Mouse (Mus musculus) hindbrain, embryonic 14.5 days (tissue): ENCODE measurements around the gene Ly6g6e. TPM values are rescaled to one million over a fixed set of nuclear protein-coding genes. Genes with fewer than 3 reads are reported as not detected.
"Not testable (repeated sequence)": the region's sequence is repeated elsewhere in the genome, so short reads cannot be mapped to it uniquely, and the experiment has no call there.

ENCODE experiments used
- ATAC-seq: fragments of 200-750 bp; cut with Nextera tagmentation; 2 replicates; pipeline ENCODE4 v1.8.0; 2017; ENCODE audit warnings: moderate number of reproducible peaks, mild to moderate bottlenecking, moderate TSS enrichment, moderate library complexity; ENCODE audit not compliant: low FRiP score
- DNase-seq: peaks from one replicate; pipeline ENCODE4 v3.0.0-alpha.2; 2015; ENCODE audit warnings: low spot score
- H3K27ac ChIP-seq: fragments of 300-500 bp; sonication (generic); 2 replicates; pipeline ENCODE4 v1.5.1; 2014; ENCODE audit warnings: mild to moderate bottlenecking, moderate library complexity
- H3K27me3 ChIP-seq: fragments of 300-500 bp; sonication (generic); 2 replicates; pipeline ENCODE4 v1.6.1; 2014; ENCODE audit warnings: mild to moderate bottlenecking, low read length, mixed read lengths; ENCODE audit not compliant: control insufficient read depth, insufficient read depth
- H3K36me3 ChIP-seq: fragments of 300-500 bp; sonication (generic); replicated peaks from 2 replicates; pipeline ENCODE4 v1.6.1; 2014; ENCODE audit not compliant: control insufficient read depth, insufficient read depth
- H3K4me1 ChIP-seq: fragments of 300-500 bp; sonication (generic); replicated peaks from 2 replicates; pipeline ENCODE4 v1.6.1; 2014; ENCODE audit warnings: antibody characterized with exemption, low read length, mixed read lengths; ENCODE audit not compliant: control insufficient read depth, insufficient read depth
- H3K4me2 ChIP-seq: fragments of 300-500 bp; sonication (generic); replicated peaks from 2 replicates; pipeline ENCODE4 v1.6.1; 2014; ENCODE audit warnings: mild to moderate bottlenecking, moderate library complexity
- H3K4me3 ChIP-seq: fragments of 300-500 bp; sonication (generic); replicated peaks from 2 replicates; pipeline ENCODE4 v1.5.1; 2014; ENCODE audit warnings: mild to moderate bottlenecking, low read length
- H3K9ac ChIP-seq: fragments of 300-500 bp; sonication (generic); 2 replicates; pipeline ENCODE4 v1.6.1; 2014
- H3K9me3 ChIP-seq: fragments of 300-500 bp; sonication (generic); 2 replicates; pipeline ENCODE4 v1.6.1; 2016; ENCODE audit warnings: low read length; ENCODE audit not compliant: control insufficient read depth
- WGBS: fragments of 180-500 bp; shearing (Covaris S2); extraction: QIAGEN DNeasy Blood & Tissue Kit; methylation state at CpG from one replicate; pipeline ENCODE4 v1.1.7; 2014; 5-methylcytosine and 5-hydroxymethylcytosine counted together
- polyA plus RNA-seq: library from polyadenylated mRNA; unstranded; fragments of >200 nt; fragmentation: Nextera tagmentation; extraction: Ambion mirVana; gene quantifications from 2 replicates; pipeline ENCODE4 v1.2.1, GENCODE M21; 2014

Ly6g6e gene
- polyA plus RNA-seq, 1 experiment from 2014 or later: not detected

DNA sequence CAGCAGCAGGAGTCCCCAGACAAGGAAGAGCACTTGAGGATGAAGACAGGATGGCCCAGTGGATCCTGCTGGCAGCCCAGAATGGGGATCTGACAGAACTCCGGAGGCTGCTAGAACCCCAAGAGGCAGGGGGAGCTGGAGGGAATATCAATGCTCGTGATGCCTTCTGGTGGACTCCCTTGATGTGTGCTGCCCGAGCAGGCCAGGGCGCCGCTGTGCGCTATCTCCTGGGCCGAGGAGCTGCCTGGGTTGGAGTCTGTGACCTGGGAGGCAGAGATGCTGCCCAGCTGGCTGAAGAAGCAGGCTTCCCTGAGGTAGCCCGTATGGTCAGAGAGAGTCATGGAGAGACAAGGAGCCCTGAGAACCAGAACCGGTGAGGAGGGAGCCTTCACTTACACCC is 46.6 kb downstream of the Ly6g6e start:
- 92% methylated on average over 9 of the region's 9 CpGs for WGBS
- not testable (repeated sequence) for H3K27me3 ChIP-seq, H3K9me3 ChIP-seq, H3K4me3 ChIP-seq, ATAC-seq, H3K4me2 ChIP-seq, H3K27ac ChIP-seq, DNase-seq, H3K9ac ChIP-seq
- H3K4me1 ChIP-seq: peaks cover 25% of the 10 kb centered on the region
- peaks cover 34% of the 10 kb centered on the region for H3K36me3 ChIP-seq

DNA sequence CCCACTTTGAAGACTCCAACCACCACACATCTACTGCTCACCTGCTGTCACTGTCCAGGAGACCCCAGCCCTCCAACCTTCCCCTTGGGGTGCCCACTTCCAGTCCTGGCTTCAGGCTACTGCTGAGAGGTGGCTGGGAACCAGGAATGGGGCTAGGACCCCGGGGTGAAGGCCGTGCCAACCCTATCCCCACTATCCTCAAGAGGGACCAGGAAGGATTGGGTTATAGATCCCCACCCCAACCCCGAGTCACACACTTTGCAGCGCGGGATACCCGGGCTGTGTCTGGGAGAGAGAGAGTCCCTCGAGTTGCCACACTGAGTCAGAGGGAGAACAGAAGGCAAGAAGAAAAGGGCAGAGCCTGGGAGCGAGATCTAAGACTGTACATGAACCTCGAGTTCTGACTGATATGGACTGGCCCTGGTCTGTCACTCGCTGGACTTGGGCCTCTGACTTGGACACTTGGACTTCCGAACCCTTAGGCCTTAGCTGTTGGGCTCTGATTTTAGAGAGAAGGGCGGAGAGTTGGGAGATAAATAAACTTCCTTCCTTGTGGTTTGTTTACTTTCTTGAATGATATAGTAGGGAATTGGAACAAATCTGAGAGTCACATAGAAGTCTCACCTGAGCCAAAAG is 47.7 kb downstream of the Ly6g6e start:
- DNase-seq, H3K9ac ChIP-seq, ATAC-seq, H3K4me2 ChIP-seq, H3K27me3 ChIP-seq, H3K9me3 ChIP-seq, H3K4me3 ChIP-seq, H3K27ac ChIP-seq: not testable (repeated sequence)
- 95% methylated on average over 12 of the region's 12 CpGs for WGBS
- Histone ChIP-seq H3K36me3 (peaks cover 30% of the 10 kb centered on the region), H3K4me1 (peaks cover 25% of the 10 kb centered on the region)

DNA sequence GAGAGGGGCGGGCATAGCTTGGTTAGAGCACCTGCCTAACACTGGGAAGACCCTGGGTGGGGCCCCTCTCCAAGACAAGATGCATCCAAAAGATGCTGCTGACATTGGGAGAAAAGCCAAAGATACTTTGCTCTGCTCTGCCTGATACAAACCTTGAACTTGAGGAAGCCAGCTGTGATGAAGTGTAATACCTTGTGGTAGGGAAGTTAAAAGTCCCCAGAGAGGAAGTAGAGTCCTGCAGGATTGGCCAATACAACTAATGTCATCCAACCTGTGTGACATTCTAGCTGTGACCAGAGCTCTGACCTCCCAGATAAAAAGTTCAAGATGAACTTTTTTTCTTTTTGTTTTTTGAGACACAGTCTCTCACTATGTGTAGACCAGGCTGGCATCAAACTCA is 48.4 kb downstream of the Ly6g6e start:
- Histone ChIP-seq H3K9me3 (no peaks in the 10 kb centered on the region), H3K4me1 (peaks cover 22% of the 10 kb centered on the region), H3K4me2 (peak overlapping the region; percentile 53; the same call in 1 of the 2 replicates), H3K27ac (no peak overlapping the region), H3K4me3 (no peak overlapping the region), H3K27me3 (no peaks in the 10 kb centered on the region), H3K36me3 (peaks cover 31% of the 10 kb centered on the region), H3K9ac (no peak overlapping the region)
- ATAC-seq (no peak), DNase-seq (no peak)
- 100% methylated on average over 1 of the region's 1 CpGs for WGBS

DNA sequence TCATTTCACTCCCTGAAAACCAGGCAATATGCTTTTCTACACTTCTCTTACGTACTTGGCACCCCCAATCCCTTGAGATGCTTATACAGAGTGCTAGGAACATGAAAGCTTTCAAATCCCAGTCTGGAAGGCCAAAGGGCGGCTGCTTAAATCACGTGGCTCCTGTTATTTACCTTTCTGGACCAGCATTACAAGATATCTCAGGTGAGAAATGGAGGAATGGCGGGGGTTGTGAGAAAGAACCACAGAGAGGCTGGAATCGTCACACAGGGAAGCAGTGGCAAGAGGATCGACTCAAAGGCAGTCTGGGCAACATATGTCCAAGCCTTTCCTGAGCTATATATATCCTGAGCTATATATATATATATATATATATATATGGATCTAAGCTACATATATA is 48.9 kb downstream of the Ly6g6e start:
- Histone ChIP-seq H3K36me3 (peaks cover 36% of the 10 kb centered on the region), H3K27ac (peak overlapping the region; percentile 71; the same call in 1 of the 2 replicates), H3K4me3 (peak overlapping the region; percentile 54), H3K9ac (peak overlapping the region; percentile 80), H3K4me2 (peak overlapping the region; percentile 53), H3K4me1 (peaks cover 17% of the 10 kb centered on the region), H3K9me3 (no peaks in the 10 kb centered on the region), H3K27me3 (no peaks in the 10 kb centered on the region)
- ATAC-seq (no peak), DNase-seq (no peak)
- 29% methylated on average over 6 of the region's 6 CpGs for WGBS

DNA sequence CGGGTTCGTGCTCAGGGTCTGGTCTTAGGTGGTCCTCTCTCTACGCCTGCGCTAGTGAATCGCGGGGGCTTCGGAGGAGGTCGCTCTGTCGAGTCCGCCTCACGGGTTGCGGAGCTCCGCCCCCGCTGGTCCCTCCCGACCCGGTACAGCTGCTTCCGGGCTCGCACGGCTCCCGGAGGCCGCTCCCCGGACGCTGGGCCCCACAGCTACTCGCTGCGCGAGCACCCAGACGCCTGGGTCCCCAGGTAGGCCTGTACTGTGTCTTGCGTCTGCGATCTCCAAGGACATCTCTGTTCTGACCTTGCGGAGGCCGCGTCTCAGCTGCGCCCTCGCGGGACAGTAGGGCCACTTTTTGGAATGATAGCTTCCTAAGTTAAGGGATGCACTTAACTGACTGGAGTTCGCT is 49.5 kb downstream of the Ly6g6e start, which contains the start of gene D17H6S53E:
Gene D17H6S53E, plus strand, starts transcription at position 168 of the 406 bp plus-strand sequence.
- Histone ChIP-seq H3K9me3 (no peaks in the 10 kb centered on the region), H3K4me3 (peak within 1 kb of the TSS; percentile 54), H3K27ac (peak within 1 kb of the TSS; percentile 71), H3K9ac (peak within 1 kb of the TSS; percentile 80), H3K4me1 (peaks cover 15% of the 10 kb centered on the region), H3K36me3 (peaks cover 39% of the 10 kb centered on the region), H3K27me3 (no peaks in the 10 kb centered on the region), H3K4me2 (peak within 1 kb of the TSS; percentile 53)
- ATAC-seq: peak; percentile 48
- peak; percentile 70 for DNase-seq
- WGBS: under 1% methylated on average over 36 of the region's 36 CpGs

GRCm38 (mm10) chr17:35127017-35127416 is 50.3 kb downstream of the Ly6g6e start:
- WGBS: 70% methylated on average over 13 of the region's 13 CpGs
- H3K27ac ChIP-seq: no peak overlapping the region
- peak overlapping the region; percentile 80 for H3K9ac ChIP-seq
- H3K27me3 ChIP-seq: no peaks in the 10 kb centered on the region
- no peak for ATAC-seq
- peak overlapping the region; percentile 54 for H3K4me3 ChIP-seq
- peak overlapping the region; percentile 53 for H3K4me2 ChIP-seq
- H3K4me1 ChIP-seq: peaks cover 15% of the 10 kb centered on the region
- DNase-seq: no peak
- H3K9me3 ChIP-seq: no peaks in the 10 kb centered on the region
- peaks cover 39% of the 10 kb centered on the region for H3K36me3 ChIP-seq

Other genes starting within 250 kb of the Ly6g6e start
- 25.9 and 28.8 TPM in 2 replicates for gene Stk19, start 240.0 kb upstream of the Ly6g6e start, polyA plus RNA-seq
- gene Dxo, start 239.9 kb upstream of the Ly6g6e start, polyA plus RNA-seq: 54.4 and 61.9 TPM in 2 replicates
- gene Skiv2l, start 226.7 kb upstream of the Ly6g6e start, polyA plus RNA-seq: 49.6 and 51.2 TPM in 2 replicates
- 73.7 and 74.0 TPM in 2 replicates for gene Nelfe, start 226.5 kb upstream of the Ly6g6e start, polyA plus RNA-seq
- gene Cfb, start 214.4 kb upstream of the Ly6g6e start, polyA plus RNA-seq: 2.2 and 2.3 TPM in 2 replicates
- gene Zbtb12, start 197.4 kb upstream of the Ly6g6e start, polyA plus RNA-seq: 3.0 and 3.3 TPM in 2 replicates
- gene Gm20547, start 194.9 kb upstream of the Ly6g6e start, polyA plus RNA-seq: not detected in 2 replicates
- gene C2, start 178.6 kb upstream of the Ly6g6e start, polyA plus RNA-seq: 1.2 and 1.8 TPM in 2 replicates
- 72.6 and 82.1 TPM in 2 replicates for gene Ehmt2, start 178.4 kb upstream of the Ly6g6e start, polyA plus RNA-seq
- 0.11 and 0.12 TPM in 2 replicates for gene Slc44a4, start 162.4 kb upstream of the Ly6g6e start, polyA plus RNA-seq
- 26.9 and 27.2 TPM in 2 replicates for gene Neu1, start 145.6 kb upstream of the Ly6g6e start, polyA plus RNA-seq
- gene Hspa1b, start 117.7 kb upstream of the Ly6g6e start, polyA plus RNA-seq: 0.34 and 0.56 TPM in 2 replicates
- not detected in 2 replicates for gene Gm20481, start 107.0 kb upstream of the Ly6g6e start, polyA plus RNA-seq
- 7.5 and 11.6 TPM in 2 replicates for gene Hspa1a, start 104.7 kb upstream of the Ly6g6e start, polyA plus RNA-seq
- 1.9 TPM in 2 replicates for gene Hspa1l, start 104.2 kb upstream of the Ly6g6e start, polyA plus RNA-seq
- 92.9 and 97.8 TPM in 2 replicates for gene Lsm2, start 95.0 kb upstream of the Ly6g6e start, polyA plus RNA-seq
- 51.0 and 51.6 TPM in 2 replicates for gene Vars, start 75.9 kb upstream of the Ly6g6e start, polyA plus RNA-seq
- 0.13 and 0.16 TPM in 2 replicates for gene Vwa7, start 60.3 kb upstream of the Ly6g6e start, polyA plus RNA-seq
- gene Sapcd1, start 48.9 kb upstream of the Ly6g6e start, polyA plus RNA-seq: 1.4 and 1.7 TPM in 2 replicates
- 1.5 and 2.4 TPM in 2 replicates for gene Msh5, start 30.2 kb upstream of the Ly6g6e start, polyA plus RNA-seq
- 23.8 and 24.7 TPM in 2 replicates for gene Clic1, start 26.9 kb upstream of the Ly6g6e start, polyA plus RNA-seq
- gene Ddah2, start 17.9 kb upstream of the Ly6g6e start, polyA plus RNA-seq: 295 and 328 TPM in 2 replicates
- gene Ly6g6c, start 11.5 kb upstream of the Ly6g6e start, polyA plus RNA-seq: not detected in 2 replicates
- gene Mpig6b, start 10.7 kb upstream of the Ly6g6e start, polyA plus RNA-seq: 0.21 and 0.42 TPM in 2 replicates
- 0.82 and 0.94 TPM in 2 replicates for gene Ly6g6d, start 1.2 kb downstream of the Ly6g6e start, polyA plus RNA-seq
- 0.23 TPM in 1 of 2 replicates, not detected in the other for gene Ly6g6f, start 8.7 kb downstream of the Ly6g6e start, polyA plus RNA-seq
- gene Abhd16a, start 12.4 kb downstream of the Ly6g6e start, polyA plus RNA-seq: 86.8 and 89.1 TPM in 2 replicates
- not detected in 2 replicates for gene Ly6g5c, start 31.4 kb downstream of the Ly6g6e start, polyA plus RNA-seq
- gene Ly6g5b, start 38.5 kb downstream of the Ly6g6e start, polyA plus RNA-seq: 0.44 and 1.0 TPM in 2 replicates
- 21.9 and 22.0 TPM in 2 replicates for gene Gpank1, start 44.6 kb downstream of the Ly6g6e start, polyA plus RNA-seq
- 321 and 339 TPM in 2 replicates for gene Csnk2b, start 45.2 kb downstream of the Ly6g6e start, polyA plus RNA-seq
- 6.0 and 6.2 TPM in 2 replicates for gene D17H6S53E, start 49.5 kb downstream of the Ly6g6e start, polyA plus RNA-seq
- gene Apom, start 55.1 kb downstream of the Ly6g6e start, polyA plus RNA-seq: 0.39 TPM in 1 of 2 replicates, not detected in the other
- gene Bag6, start 58.3 kb downstream of the Ly6g6e start, polyA plus RNA-seq: 90.2 and 98.2 TPM in 2 replicates
- gene Prrc2a, start 88.0 kb downstream of the Ly6g6e start, polyA plus RNA-seq: 152 and 168 TPM in 2 replicates
- 7.8 and 8.7 TPM in 2 replicates for gene Aif1, start 99.2 kb downstream of the Ly6g6e start, polyA plus RNA-seq
- gene Lst1, start 111.5 kb downstream of the Ly6g6e start, polyA plus RNA-seq: 8.2 and 13.3 TPM in 2 replicates
- gene Ltb, start 117.5 kb downstream of the Ly6g6e start, polyA plus RNA-seq: 0.29 and 0.39 TPM in 2 replicates
- gene Tnf, start 125.1 kb downstream of the Ly6g6e start, polyA plus RNA-seq: not detected in 2 replicates
- gene Lta, start 128.4 kb downstream of the Ly6g6e start, polyA plus RNA-seq: 0.23 and 0.55 TPM in 2 replicates
- gene Gm16181, start 143.9 kb downstream of the Ly6g6e start, polyA plus RNA-seq: not detected in 2 replicates
- 122 and 138 TPM in 2 replicates for gene Atp6v1g2, start 156.8 kb downstream of the Ly6g6e start, polyA plus RNA-seq
- gene Nfkbil1, start 158.9 kb downstream of the Ly6g6e start, polyA plus RNA-seq: 3.5 and 3.8 TPM in 2 replicates
- 341 and 346 TPM in 2 replicates for gene Ddx39b, start 164.8 kb downstream of the Ly6g6e start, polyA plus RNA-seq
- gene H2-D1, start 185.8 kb downstream of the Ly6g6e start, polyA plus RNA-seq: 95.5 and 98.1 TPM in 2 replicates
- 0.25 and 0.27 TPM in 2 replicates for gene H2-Q1, start 243.5 kb downstream of the Ly6g6e start, polyA plus RNA-seq